Mouse (Mus musculus) small intestine, adult 2 months (tissue): ENCODE measurements at regions not wholly inside any gene's neighbourhood (a gene's known extent, or its start where the extent isn't known, plus 50 kb on each side); places are given as distances from the start of the nearest gene placed in this dataset.

ENCODE experiments used
- H3K27ac ChIP-seq: fragments of 200-500 bp; 2 replicates; pipeline ENCODE4 v1.5.1; 2012; ENCODE audit warnings: low read depth, low read length, control low read depth, inconsistent platforms; ENCODE audit not compliant: insufficient read depth
- H3K27me3 ChIP-seq: fragments of 200-500 bp; 2 replicates; pipeline ENCODE4 v1.6.1; 2012; ENCODE audit warnings: mild to moderate bottlenecking, moderate library complexity, low read length, inconsistent platforms; ENCODE audit not compliant: control insufficient read depth, insufficient read depth
- H3K36me3 ChIP-seq: fragments of 200-500 bp; 2 replicates; pipeline ENCODE4 v1.6.1; 2012; ENCODE audit warnings: mild to moderate bottlenecking, low read length, control low read depth, inconsistent platforms; ENCODE audit not compliant: control insufficient read depth, insufficient read depth
- H3K4me1 ChIP-seq: fragments of 200-500 bp; 2 replicates; pipeline ENCODE4 v1.6.1; 2012; ENCODE audit warnings: low read length, inconsistent platforms, mixed read lengths; ENCODE audit not compliant: control insufficient read depth, insufficient read depth, insufficient read length
- H3K4me3 ChIP-seq: fragments of 200-500 bp; 2 replicates; pipeline ENCODE4 v1.5.1; 2012; ENCODE audit warnings: low read depth, mild to moderate bottlenecking, control low read depth, inconsistent platforms, low read length, moderate library complexity
- CTCF ChIP-seq: fragments of 200-500 bp; IDR thresholded peaks from 2 replicates; pipeline ENCODE4 v1.5.1; 2012; ENCODE audit warnings: low read depth, mild to moderate bottlenecking, control low read depth, inconsistent platforms, low read length, moderate library complexity, mixed read lengths; ENCODE audit not compliant: insufficient replicate concordance, insufficient read length; ENCODE audit errors: extremely low read depth
- POLR2A ChIP-seq: fragments of 200-500 bp; IDR thresholded peaks from 2 replicates; pipeline ENCODE4 v1.6.1; 2012; ENCODE audit warnings: low read depth, mild to moderate bottlenecking, control low read depth, inconsistent platforms, low read length, moderate library complexity
- WGBS: fragments of 180-500 bp; shearing (Covaris S2); methylation state at CpG from one replicate; pipeline ENCODE4 v1.1.7; 2018; 5-methylcytosine and 5-hydroxymethylcytosine counted together

GRCm38 (mm10) chr8:36041222-36041864, 275.8 kb downstream of the Gm19410 start:
- Histone ChIP-seq H3K27ac (no peak overlapping the region), H3K27me3 (no peaks in the 10 kb centered on the region), H3K4me1 (peaks cover 9% of the 10 kb centered on the region; the same call in 1 of the 2 replicates), H3K36me3 (no peaks in the 10 kb centered on the region), H3K4me3 (no peak overlapping the region)
- TF ChIP-seq CTCF = no peak
- no peak for TF ChIP-seq POLR2A
- WGBS = 76% methylated on average over 6 of the region's 6 CpGs

GRCm38 (mm10) chr8:36042594-36042993, 277.0 kb downstream of the Gm19410 start:
- TF ChIP-seq POLR2A (no peak), CTCF (no peak)
- no peak overlapping the region for H3K4me3 ChIP-seq

More at GRCm38 (mm10) chr8:36042594-36042993, 277.0 kb downstream of the Gm19410 start:
- Histone ChIP-seq H3K27me3 (no peaks in the 10 kb centered on the region), H3K27ac (no peak overlapping the region), H3K4me1 (peaks cover 9% of the 10 kb centered on the region; the same call in 1 of the 2 replicates), H3K36me3 (no peaks in the 10 kb centered on the region)
- 85% methylated on average over 4 of the region's 4 CpGs for WGBS
